Mouse (Mus musculus) thymus, adult 18-20 months (tissue): ENCODE data around the gene Fgfrl1.

Experiments used
- DNase-seq, 2 experiments: peaks; one replicate each; pipeline ENCODE4 v3.0.0; 2022; ENCODE audit warnings: mixed read lengths in 2 of 2

The Fgfrl1 gene

GRCm38 (mm10) chr5:108692271-108692670 lies at the start of gene Fgfrl1:
TSS of gene Fgfrl1 (plus strand) at chr5:108692382.
- peak; percentile 39 to 59 for DNase-seq

DNA sequence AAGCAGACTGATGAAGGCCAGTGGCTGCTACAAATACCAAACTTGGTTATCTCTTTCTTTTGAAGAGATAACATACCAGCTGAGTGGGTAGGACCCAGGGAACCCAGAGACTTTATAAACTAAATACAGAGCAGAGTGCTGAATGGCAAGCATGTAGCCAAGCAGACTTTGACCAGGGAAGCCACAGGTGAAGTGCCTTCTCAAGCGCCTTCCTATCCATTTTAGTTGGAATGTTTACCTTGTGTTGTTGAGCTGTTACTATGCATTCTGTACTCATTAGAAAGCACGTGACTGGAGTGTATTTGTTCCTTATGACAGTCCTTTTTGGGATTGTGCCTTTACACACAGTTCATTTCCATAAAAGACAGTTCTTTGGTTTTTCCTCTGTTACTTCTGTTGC lies 48.5 kb upstream of the Fgfrl1 start:
- no peak for DNase-seq

- DNase-seq, result no peak
Measured at GRCm38 (mm10) chr5:108645651-108646342, 46.4 kb upstream of the Fgfrl1 start.

GRCm38 (mm10) chr5:108646343-108646660 lies 45.9 kb upstream of the Fgfrl1 start:
- no peak for DNase-seq

- DNase-seq, result no peak
Measured at GRCm38 (mm10) chr5:108647311-108647710, 44.9 kb upstream of the Fgfrl1 start.

- no peak for DNase-seq
Measured at GRCm38 (mm10) chr5:108647820-108648465, 44.2 kb upstream of the Fgfrl1 start.

- no peak for DNase-seq
Measured at GRCm38 (mm10) chr5:108648937-108649576, 43.1 kb upstream of the Fgfrl1 start.

DNA sequence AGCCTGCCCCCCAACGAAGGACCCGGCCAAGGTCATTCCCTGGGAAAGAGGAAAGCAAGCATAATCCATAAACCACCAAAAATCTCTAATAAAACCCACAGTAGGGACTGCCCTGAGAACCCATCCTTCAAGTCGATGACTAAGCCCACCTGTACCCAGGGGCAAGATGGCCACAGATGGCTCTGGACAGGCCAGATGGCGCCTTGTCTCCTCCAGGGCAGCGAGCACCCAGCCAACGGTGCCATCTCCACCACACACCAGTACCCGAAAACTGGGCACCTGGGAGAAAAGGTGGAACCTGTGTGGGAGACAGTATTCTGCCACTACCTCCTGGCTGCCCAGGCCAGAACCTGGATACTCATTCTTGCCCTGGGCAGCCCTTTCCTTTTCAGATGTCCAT lies 41.8 kb upstream of the Fgfrl1 start:
- no peak for DNase-seq

DNA sequence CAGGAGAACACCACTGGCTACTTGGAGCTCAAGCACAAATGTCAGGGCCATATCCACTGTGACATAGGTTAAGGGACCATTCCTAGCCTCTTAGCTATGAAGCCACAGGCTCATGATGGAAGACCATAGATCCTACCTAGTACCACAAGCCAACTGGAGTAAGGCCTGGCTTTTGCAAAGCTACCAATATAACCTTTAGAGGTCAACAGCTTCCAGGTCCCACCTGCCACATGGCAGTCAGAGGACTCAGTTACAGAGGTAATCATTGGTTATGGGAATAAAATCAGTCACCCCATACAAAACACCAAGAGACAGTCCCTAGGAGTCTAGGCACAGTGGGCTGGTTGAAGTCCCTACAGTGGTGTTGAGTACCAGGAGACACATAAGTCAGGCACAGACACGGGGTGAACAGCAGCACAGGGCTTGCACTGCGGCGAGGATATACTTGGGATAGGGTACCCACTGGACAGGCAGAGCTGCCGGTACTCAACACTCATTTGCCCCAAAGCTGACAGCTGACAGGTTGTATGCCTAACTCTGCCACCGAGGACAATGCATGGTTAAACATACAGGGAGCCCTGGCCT lies 41.0 kb upstream of the Fgfrl1 start:
- DNase-seq, result no peak

- no peak for DNase-seq
Measured at GRCm38 (mm10) chr5:108651823-108652222, 40.4 kb upstream of the Fgfrl1 start.

DNA sequence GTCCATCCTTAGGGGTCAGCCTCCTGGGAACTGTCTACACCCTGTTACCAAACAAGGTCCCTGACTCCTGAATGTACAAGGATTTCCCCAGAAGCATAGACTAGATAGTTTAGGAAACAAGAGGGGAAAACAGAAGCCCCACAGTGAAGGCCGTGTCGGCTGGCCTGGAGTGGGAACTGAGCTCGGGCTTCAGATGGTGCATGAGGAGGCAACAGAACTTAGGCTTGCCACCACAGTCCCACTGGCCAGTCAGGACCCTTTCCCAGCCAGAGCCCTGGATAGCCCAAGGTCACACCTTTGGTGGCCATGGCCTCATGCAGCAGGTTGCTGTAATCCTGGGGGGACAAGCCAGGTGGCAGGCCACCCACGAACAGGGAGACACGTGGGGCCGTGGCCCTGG lies 38.8 kb upstream of the Fgfrl1 start:
- DNase-seq, result no peak

GRCm38 (mm10) chr5:108654444-108654990 lies 37.7 kb upstream of the Fgfrl1 start:
- DNase-seq, result no peak

- no peak for DNase-seq
Measured at GRCm38 (mm10) chr5:108655381-108655780, 36.8 kb upstream of the Fgfrl1 start.

- no peak for DNase-seq
Measured at GRCm38 (mm10) chr5:108655891-108656650, 36.1 kb upstream of the Fgfrl1 start.

- no peak for DNase-seq
Measured at GRCm38 (mm10) chr5:108657406-108657805, 34.8 kb upstream of the Fgfrl1 start.

DNA sequence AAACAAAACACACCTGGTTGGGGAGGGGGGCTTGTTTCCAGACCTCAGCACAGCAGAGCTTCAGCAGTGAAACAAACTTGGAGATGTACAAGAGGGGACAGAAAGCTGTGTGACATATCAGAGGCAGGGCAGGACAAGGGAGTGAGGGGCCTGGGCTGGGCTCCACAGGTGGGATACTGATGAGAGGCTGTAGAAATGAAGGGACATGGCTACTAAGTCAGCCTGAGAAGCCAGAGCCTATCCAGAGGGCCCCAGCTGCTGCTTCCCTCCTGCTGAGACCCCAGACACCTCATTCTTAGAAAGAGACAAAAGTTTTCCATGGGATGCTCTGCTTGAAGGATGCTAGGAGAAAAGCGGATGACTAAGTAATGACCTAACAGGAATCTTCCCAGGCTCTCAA lies 33.6 kb upstream of the Fgfrl1 start:
- DNase-seq, result no peak

GRCm38 (mm10) chr5:108659698-108660631 lies 32.2 kb upstream of the Fgfrl1 start, which contains the start of gene Idua:
TSS of gene Idua (plus strand) at chr5:108660331.
- DNase-seq, result peak in 1 of 2 experiments; percentile 25

- peak; percentile 81 to 83 for DNase-seq
Measured at GRCm38 (mm10) chr5:108660632-108661268, 31.4 kb upstream of the Fgfrl1 start.

GRCm38 (mm10) chr5:108662772-108663171 lies 29.4 kb upstream of the Fgfrl1 start:
- no peak for DNase-seq

GRCm38 (mm10) chr5:108665066-108665465 lies 27.1 kb upstream of the Fgfrl1 start:
- no peak for DNase-seq

DNA sequence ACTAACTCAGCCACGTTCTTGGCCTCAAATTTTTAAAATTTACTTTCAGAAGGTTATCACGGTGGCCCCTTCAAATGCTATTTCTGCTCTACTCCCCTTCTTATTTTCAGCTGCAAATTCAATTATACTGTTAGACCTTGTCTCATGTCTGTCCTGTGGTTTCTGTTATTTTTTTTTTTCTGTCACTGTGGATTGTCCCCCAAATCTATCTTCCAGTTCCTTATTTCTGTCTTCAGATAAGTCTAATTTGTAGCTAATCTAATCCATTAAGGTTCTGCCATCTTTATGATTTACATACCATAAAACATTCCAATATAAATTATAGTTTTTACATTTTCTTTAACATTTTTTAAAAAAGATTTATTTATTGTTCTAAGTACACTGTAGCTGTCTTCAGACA lies 24.8 kb upstream of the Fgfrl1 start:
- no peak for DNase-seq
